Mouse (Mus musculus): ENCODE results near the gene Ptrh1.

Ptrh1 gene

DNA sequence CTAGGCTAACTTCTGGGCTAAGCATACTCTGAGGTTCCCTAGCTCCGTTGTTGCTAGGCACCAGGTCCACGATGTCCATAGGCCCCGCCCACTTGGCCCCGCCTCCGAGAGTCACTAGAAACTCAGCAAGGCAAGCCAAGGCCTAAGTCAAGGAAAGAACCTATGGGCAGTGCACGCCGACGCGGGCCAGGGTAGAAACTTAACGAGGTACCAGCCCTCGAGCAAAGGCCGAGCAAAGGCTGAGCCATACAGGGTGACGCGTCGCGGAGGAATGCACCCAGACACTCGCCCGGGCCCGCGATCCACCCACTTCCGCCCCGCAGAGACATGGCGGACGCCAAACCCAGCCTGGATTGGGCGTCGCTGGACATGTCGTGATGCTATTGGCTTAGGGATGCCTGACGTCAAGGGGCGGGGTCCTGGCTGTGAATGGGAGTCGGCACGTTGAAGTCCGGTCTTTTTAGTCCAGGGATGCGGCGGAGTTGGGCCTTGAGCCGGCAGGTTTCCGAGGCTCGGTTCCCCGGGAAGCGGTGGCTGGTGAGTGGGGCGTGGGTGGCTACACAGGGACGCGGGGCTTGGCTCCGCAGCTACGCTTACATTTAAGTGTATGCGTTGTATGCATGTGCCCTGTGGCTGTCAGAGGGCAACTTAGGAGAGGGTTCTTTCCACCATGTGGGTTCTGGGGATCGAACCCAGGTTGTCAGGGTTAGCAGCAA is at the start of gene Ptrh1, which contains the start of gene Ttc16:
Gene Ptrh1, plus strand, starts transcription at position 428 of the 716 bp plus-strand sequence.
Gene Ttc16, minus strand, starts transcription at position 275 of the 716 bp plus-strand sequence.
- peak; percentile 99 for DNase-seq

DNA sequence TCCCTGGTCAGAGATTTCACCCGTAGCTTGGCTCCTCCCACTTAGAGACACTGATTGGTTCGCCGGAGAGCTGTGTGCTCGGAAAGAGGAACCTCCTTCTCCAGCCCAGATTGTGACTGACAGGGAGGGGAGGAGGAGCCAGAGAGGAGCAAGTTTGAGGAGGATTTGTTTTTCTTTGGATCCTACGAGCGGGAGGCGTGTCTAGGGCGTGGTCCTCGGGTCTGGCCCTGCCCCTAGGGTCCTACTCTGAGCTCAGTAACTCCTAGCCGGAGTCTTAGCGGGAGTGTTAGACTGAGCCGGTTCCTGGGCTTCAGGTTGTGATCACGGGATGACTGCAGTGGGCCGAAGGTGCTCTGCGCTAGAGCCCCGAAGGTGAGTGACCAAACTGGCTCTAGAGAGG is 48.2 kb upstream of the Ptrh1 start:
- peak; percentile 99 for DNase-seq

DNA sequence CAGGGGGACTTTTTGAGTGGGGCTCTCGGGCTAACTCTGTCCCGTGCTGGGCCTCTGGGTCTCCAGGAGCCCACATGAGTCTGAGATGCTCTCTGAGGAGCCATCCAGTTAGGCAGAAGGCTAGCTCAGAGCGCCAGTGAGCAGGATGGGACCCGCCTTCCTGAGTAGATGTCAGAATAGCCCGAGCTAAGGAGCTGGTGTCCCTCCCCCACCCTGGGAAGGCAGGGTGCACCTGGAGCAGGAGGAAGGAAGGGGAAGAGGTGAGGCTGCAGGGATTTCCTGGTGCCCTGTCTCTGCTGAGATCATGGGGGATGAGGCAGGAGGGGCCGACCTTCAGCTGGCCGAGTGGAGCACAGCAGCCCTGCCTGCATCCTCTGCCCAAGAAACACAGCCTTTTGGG is 47.1 kb upstream of the Ptrh1 start:
- peak; percentile 70 for DNase-seq

DNA sequence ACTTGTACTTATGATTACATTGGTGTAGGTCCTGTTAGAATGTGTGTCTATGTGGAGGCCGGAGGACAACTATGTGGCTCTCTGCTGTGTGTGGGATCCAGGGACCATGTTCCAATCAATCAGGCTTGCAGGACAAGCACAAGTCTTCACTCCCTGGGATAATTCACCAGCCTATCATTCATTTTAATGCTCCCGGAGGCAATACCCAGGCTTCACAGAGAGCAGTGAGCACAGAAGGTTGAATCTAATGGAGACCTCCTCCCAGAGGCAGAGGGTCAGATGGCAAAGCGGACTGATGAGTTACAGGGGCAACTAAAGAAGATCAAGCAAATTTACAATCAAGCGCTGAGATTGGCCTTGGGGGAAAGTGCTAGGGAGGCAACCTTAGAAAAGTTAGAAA is 46.0 kb upstream of the Ptrh1 start:
- DNase-seq, result no peak

DNA sequence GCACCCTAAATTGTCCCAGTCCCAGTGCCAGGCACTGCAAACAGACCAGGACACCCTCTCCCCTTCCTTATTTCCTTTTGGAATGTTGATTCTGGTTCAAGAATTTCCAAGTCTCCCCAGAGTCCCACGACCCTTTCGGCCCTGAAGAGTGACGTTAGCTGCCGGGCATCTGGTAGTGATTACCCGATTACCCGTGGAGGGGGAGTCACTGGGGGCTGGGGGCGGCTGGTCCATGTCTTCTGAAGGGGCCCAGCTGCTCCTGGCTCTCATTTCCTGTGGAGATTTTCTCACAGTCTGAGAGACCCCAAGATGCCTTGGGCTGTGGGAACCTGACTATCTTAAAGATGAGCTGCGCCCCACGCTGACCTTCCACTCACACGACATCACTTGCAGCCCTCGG is 44.7 kb upstream of the Ptrh1 start:
- peak; percentile 79 for DNase-seq

DNA sequence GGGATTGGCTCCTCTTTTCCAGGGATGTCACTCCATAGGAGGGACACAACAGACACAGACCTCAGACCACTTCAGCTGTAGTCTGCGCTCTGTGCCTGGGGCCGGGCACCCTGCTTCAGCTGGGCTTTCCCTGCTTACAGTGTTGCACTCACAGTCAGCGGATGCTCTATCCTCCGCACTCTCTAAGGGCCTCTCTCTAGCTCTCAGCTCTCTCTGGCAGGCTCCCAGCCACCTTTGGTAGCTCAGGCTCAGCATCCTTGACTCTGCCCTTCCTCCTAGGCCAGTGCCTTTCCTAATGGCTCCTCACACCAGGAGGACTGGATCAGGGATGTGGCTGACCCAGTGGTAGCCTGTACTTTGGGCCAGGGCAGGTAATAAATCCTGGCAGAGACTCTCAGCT is 43.7 kb upstream of the Ptrh1 start:
- peak; percentile 48 for DNase-seq

DNA sequence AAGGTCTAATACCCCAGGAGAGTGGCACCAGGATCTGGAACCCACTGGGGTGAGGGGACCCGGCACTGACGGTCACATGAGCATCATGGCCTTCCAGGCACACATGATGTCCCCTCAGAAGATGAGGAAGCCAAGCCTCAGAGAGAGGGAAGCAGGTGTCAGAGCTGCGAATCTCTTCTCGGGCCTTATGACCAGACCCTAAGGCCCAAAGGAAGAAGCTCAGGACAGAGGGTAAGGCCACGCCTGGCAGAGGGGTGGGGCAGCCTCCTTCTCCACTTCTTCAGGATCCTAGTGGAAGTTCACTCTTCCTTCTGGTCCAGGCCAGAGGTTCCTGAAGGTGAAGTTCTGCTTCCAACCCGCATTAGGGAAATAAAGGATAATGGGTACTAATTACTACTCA is 42.9 kb upstream of the Ptrh1 start:
- no peak for DNase-seq

DNA sequence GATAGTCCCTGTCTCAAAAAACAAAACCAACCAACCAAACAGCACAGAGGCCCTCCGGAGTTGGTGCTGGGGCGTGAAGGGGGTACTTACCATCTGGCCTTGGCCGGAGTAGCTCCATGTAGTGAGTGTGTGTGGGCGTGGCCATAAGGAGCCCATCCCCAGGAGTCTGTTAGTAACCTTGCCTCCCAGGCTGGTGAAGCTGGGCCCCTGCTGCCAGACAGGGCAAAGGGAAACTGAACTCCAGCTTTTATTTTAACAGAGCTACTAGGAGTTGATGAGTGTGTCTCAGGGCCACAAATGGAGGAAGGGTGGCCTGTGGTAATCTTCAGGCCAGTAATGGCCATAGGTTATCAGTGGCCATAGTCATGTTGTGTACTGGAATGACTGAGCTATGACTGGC is 41.1 kb upstream of the Ptrh1 start:
- DNase-seq, result peak; percentile 55

DNA sequence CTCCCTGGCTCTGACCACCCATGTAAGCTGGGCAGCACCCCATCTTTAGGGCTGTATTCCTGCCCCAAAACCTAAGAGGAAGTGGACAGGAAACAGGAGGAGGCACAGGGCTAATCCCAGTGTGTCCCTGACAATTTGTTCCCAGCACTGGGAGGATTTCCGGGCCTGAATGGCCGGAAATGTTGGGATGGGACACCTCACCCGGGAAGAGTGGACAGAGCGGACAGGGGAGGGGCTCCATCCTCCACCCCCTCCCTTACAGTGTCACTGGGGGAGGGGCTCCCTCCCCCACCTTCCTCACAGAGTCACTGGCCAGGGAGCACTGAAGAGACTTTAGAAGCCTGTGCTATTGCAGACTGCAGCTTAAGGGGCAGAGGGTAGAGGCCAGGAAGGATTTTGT is 40.7 kb upstream of the Ptrh1 start:
- peak; percentile 88 for DNase-seq

DNA sequence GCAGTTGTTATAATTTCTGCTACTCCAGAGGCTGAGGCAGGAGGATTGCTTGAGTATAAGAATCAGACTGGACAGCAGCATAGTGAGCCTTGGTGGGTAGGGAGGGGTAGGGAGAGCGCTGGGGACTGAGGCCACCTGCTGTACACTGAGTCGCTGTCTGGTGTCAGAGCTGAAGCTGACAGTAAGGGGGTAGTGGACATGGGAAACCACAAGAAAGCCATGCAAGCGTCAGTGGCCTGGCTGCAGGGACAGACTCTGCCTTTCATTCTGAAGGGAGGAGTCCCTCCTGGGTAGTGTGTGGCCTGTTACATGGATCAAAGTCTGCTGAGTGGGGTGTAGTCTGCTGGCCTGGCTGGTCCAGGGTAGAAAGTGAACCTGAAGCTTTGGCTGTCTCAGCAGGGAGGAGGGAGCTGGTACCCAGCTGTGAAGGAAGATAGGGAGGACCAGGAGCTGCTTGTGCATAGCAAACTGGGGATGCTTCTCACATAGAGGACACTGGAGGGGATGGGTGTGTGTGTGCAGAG is 39.2 kb upstream of the Ptrh1 start:
- no peak for DNase-seq

DNA sequence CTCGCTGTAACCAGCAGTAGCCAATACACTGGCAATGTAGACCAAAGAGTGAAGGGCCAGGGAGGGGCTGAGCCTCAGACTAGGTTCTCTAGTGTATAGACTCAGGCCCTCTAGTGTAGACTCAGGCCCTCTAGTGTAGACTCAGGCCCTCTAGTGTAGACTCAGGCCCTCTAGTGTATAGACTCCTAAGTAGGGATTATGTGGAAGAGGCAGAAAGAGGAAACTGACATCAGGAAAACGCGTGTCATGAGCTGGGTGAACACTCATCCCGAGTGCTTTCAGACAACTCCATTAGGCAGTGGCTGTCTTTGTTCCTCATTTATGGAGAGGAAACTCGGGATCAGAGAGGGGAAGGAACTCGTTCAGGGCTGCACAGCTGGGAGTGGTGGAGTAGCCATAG is 38.6 kb upstream of the Ptrh1 start:
- no peak for DNase-seq

DNA sequence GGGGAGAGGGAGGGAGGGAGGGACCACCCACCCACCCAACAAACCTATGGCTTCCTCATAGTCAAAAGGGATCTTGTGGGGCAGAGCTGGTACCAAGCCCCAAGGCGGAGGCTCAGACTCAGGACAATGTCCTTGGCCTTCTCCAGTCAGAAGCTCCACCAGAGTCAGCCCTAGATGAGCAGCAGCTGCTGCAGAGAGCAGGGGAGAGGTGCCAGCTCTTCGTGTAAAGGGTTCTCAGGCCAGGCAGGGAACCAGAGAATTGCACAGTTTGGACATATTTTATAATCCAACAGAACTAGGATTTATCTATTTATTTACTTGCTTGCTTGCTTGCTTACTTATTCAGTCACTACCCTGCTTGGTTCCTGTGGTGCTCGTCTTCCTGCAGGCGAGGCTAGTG is 36.3 kb upstream of the Ptrh1 start:
- DNase-seq, result no peak

DNA sequence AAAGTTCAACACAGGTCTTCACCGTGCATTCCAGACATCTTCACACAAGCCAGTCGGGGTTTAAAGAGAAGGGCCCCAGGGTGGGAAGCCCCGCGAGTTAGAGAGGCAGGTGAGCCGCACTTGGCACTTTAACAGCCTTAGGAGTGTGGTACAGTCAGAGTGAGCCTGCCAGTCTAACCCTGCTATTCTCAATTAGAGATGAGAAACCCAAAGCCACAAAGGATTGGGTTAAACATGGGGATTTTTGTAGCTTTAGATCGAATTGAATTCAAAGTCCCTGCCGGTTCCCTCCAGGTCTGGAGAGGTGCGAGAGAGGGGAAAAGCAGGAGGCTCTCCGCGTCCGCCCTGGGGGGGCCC is 34.7 kb upstream of the Ptrh1 start, which contains the start of gene 6330409D20Rik:
Gene 6330409D20Rik, minus strand, starts transcription at position 101 of the 357 bp plus-strand sequence.
- DNase-seq, result no peak

DNA sequence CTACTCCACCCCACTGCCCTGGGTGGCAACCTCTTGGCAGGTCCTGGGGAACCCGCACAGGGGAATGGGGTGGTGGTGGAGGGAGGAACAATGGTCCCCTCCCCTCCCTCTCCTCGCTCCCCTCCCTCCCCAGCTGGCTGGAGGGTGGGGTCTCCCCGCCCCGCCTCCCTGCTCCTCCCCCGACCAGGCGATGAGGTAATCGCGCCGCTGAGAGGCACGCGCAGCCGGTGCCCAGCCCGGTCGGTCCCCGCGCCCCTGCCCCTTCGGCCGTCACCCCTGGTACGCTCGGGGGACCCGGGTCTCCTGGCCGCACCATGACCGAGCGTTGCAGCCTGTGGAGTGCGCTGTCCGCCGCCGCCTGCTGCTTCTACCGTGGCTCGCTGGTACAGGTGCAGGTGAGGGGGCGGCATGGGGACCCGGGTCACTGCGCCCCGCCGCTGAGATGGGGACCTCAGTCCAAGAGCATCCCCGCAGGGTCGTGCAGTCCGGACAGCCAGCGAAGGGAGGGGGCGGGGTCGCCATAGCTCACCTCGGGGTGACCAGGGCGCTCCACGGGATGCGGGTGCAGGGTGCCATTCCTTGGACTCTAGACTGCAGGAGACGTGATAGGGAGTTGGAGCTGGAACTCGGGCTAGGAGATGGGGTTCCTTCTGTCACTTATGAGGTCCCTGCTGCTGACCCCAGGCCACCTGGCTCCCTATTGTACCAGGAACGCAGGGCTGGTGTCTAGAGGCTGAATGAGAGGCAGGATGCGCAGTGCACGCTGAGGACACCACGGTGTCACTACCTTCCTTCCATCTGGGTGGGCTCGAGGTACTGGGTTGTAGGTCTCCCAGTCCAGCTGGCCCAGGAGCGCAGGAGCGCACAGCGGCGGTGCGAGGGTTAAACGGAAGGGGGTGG is 34.1 kb upstream of the Ptrh1 start:
- DNase-seq, result peak; percentile 77

DNA sequence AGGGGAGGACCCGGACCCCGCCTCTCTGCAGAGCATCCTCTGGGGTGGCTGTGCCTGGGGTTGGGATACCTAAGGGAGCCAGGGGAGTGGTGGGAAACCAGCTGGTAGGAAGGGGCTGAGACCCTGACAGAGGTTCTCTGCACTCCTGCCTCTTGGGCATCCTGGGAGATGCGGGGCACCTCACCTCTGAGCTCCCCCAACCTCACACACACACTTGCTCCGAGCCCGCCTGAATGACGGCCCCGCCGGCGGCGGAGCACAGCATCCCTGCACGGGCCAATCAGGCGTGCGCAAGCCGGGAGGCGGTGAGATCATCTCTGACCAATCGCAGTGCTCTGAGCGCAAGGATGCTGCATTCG is 33.4 kb upstream of the Ptrh1 start:
- no peak for DNase-seq

DNA sequence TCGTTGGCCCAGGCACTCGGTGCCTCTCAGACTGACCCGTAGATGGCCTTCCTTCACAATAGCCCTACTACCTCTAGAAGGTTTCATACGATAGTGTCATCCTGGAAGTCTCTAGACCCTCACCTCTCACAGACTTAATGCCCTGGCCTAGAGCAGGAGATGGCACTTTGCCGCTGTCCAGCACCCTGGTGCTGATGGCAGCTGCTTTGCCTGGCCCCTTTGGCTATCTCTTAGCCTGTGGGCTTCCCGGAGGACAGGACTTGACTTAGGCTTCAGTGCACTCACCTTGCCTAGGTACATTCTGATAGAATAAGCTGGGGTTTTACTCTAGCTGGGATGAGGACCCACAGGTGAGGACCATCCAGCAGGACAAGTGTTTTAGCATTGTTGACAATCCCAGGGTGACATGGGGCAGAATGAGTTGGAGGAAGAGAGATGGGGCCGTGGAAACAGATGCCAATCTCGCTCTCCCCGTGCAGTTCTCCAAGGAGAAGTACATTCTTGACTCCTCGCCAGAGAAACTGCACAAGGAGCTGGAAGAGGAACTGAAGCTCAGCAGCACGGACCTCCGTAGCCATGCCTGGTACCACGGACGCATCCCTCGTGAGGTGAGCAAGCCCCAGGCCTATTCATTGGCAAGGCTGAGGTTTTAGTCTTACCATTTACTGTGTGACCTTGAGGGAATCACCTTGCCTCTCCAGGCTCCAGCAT is 31.2 kb upstream of the Ptrh1 start:
- DNase-seq, result no peak

DNA sequence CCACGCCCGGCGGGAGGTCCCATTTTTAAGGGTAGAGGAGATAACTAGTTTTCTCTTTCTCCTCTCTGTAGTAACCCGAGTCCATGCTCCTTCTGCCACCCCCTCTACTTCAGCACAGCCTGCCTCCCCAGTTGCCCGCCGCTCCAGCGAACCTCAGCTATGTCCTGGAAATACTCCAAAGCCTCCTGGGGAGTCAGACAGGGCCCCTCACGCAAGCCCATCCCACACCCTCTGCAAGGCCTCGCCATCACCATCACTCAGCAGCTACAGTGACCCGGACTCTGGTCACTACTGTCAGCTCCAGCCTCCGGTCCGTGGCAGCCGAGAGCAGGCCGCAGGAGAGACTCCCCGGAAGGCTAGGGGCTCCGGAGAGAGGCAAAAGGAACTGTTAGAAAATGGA is 26.5 kb upstream of the Ptrh1 start:
- no peak for DNase-seq

DNA sequence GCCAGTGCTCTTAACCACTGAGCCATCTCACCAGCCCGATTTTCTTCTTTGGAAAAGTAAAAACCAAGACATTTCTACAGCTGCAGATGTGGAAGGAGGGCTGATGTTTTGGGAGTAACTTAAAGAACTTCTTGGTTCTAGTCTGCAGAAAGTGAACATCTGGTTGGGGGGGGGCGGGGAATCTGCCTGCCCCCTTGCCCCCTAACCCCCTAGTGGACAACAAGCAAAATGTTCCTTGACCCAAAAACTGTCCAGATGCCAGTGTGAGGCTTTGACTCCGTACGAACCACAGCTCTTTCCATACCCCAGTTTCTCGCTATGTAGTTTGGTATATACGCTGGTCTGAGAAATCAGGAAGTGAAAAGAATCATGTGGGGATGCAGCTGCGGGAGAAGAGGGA is 25.4 kb upstream of the Ptrh1 start:
- no peak for DNase-seq

DNA sequence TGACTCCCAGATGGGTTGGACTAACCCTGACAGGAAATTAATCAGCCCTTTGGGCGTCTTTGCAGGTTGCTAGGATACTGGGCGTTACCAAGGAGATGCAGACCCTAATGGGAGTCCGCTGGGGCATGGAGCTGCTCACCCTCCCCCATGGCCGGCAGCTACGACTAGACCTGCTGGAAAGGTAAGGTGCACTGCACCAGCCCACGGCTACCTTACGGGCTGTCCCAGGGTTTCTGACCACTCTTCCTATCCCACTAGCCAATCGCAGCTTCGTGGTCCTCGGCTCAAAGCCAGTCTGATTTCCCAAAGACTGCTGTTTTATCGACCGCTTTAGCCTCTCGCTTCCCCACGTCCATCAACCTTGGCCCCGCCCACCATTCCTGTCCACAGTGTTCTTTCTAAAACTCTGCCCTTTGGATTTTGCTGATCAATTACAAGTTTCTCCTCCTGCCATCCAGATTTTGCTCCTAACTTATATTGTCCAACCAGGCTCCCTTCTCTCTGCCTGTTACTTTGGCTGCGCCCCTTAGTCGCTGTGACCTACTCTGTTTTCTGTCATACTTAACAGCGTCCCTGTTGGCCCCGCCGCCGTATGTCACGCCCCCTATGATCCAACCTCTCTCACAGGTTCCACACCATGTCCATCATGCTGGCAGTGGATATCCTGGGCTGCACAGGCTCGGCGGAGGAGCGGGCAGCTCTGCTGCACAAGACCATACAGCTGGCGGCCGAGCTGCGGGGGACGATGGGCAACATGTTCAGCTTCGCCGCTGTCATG is 24.5 kb upstream of the Ptrh1 start:
- DNase-seq, result peak; percentile 75

DNA sequence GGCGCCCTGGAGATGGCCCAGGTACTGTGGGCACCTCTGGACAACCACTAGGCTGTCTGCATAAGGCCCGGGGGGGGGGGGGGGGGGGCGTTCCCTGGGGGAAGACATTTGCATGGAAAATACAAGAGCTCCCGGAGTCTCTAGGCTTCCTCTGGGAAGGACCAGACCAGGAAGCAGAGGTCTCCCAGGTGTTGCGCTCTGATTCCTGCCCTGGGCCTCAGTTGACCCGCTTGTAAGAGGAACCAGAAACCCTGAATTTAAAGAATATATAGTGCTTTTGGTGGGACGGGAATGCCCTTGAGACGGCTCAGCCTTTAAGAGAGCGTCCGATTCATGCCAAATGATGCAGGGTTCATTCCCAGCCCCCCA is 23.9 kb upstream of the Ptrh1 start:
- DNase-seq, result no peak

DNA sequence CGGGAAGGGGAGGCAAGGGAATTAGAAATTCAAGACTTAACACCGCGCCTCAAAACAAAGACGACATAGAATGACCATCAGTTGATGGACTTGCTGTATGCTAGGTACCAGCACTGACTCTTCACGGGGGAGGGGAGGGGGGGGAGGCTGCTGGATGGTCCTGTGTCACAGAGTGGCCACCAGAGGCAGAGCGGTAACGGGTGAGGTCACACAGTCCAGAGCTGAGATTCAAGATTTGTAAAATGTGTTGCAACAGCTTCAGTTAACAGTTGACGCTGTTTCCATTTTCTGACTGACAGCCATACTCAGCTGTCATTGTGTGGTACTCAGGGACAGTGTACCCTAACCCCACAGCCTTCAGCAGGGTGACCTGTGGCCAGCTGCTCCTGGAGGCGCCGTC is 23.4 kb upstream of the Ptrh1 start:
- DNase-seq, result no peak

DNA sequence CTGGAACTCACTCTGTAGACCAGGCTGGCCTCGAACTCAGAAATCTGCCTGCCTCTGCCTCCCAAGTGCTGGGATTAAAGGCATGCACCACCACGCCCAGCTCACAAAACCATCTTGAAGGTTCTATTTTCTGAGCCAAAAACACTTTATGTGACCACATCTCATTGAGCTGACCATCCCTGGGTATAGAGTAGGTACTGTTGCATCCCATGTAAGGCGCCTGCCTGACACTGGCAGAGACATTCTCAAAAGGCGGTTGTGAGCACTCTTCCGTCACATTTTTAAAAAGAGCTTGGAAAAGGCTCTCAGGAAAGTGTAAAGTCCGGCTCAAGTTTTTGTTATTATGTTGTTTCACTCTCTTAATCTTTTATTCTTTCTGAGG is 18.9 kb upstream of the Ptrh1 start:
- DNase-seq, result no peak

Data from lung, postnatal 10 days (tissue).